Mouse (Mus musculus): Measurements from ENCODE around the gene Gstp2.

Gene Gstp2

DNA sequence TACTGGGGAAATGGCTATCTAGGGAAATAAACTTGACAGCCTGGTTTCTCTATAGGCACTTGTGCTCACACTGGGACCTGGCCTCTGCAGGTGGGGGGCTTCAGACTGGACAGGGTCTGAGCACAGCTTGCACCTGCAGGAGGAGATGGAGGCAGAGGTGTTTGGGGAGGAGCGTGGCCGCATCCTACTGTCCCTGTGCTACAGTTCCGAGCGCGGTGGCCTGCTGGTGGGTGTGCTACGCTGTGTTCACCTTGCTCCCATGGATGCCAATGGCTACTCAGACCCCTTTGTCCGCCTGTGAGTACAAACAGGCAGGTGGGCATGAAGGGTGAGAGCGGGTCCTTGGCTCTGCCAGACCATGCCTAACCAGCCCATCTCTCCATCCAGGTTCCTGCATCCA lies 39.9 kb downstream of the Gstp2 start:
- DNase-seq (ENCODE audit: low spot score) = no peak

DNA sequence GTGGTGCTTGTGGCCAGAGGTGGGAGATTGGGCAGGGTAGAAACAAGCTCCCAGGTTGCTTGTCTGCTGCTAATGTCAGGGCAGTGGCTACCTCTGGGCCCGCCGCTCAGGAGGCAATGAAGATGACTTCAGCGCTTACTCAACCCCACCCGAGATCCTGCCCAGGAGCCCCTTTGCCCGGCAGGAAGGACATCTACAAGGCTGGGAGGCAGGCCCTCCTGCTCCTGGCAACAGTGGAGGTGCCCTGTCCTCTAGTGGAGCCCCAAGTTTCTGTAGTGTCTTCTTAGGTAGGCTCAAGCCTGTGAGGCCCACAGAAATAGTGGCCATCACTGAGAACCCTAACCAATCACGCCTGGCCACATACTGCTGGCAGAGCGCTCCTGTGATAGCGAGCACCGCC lies 40.7 kb downstream of the Gstp2 start:
- no peak for DNase-seq (ENCODE audit: low spot score)

DNA sequence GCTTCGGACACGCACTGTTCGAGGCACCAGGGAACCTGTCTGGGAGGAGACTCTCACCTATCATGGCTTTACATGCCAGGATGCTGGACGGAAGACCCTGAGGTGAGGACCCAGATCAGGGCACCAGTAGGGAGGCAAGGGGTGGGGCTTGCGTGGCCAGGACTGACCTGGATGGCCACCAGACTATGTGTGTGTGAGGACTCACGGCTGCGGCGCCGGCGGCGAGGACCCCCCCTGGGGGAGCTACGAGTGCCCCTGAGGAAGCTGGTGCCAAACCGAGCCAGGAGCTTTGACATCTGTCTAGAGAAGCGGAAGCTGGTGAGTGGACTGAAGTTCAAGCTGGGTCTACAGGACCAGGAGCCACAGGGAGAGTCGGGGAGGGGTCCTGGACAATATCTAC lies 41.5 kb downstream of the Gstp2 start:
- no peak for DNase-seq (ENCODE audit: low spot score)

DNA sequence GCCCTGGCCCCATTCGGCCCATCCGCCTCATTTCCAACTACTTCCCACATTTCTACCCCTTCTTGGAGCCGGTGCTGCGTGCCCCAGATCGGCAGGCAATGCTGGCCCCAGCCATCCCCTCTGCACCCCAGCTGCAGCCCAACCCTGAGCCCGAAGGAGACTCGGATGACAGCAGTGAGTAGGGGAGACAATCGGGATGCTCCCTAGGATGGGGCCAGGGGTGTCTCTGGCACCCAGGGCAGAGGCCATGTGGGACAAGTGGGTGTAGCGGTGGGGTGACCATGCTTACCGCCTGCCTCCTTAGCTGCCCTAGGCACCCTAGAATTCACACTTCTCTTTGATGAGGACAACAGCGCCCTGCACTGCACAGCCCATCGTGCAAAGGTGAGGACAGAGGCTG lies 42.2 kb downstream of the Gstp2 start:
- no peak for DNase-seq (ENCODE audit: low spot score)

DNA sequence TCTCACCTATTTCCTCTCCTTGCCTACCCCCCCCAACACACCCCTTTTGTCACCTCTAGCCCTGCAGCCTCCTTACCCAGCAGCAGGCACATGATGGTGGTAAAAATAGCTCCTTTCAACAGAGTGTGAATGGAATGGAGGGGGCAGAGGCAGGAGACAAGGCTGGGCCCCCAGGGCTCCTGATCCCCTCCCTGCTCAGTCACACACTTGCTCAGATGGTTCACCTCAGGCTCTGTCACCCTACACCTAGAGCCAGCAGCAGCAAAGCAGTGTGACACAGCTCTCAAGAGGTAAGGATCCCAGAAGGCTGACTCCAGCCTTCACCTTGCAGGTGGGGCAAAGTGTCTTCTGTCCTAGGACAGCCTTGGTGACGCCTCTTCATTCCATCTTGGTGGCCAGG lies 42.7 kb downstream of the Gstp2 start, which contains the start of gene Doc2g:
Gene Doc2g, plus strand, starts transcription at position 202 of the 400 bp plus-strand sequence.
- DNase-seq (ENCODE audit: low spot score) = no peak

DNA sequence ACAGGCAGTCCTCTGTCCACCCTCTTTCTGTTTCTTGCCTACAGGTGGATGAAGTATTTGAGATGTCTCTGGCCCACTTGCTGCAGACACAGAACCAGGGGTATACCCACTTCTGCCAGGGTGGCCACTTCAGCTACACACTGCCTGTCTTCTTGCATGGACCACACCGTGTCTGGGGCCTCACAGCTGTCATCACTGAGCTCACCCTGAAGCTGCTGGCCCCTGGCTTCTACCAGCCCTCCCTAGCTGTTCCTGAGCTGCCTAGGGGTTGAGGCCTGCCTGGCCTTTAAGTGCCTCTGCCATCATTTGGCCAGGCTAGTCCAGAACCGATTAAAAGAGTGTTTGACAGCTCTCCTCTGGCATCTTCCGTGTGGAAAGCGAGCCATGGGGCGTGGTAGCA lies 44.1 kb downstream of the Gstp2 start:
- DNase-seq (ENCODE audit: low spot score) = no peak

DNA sequence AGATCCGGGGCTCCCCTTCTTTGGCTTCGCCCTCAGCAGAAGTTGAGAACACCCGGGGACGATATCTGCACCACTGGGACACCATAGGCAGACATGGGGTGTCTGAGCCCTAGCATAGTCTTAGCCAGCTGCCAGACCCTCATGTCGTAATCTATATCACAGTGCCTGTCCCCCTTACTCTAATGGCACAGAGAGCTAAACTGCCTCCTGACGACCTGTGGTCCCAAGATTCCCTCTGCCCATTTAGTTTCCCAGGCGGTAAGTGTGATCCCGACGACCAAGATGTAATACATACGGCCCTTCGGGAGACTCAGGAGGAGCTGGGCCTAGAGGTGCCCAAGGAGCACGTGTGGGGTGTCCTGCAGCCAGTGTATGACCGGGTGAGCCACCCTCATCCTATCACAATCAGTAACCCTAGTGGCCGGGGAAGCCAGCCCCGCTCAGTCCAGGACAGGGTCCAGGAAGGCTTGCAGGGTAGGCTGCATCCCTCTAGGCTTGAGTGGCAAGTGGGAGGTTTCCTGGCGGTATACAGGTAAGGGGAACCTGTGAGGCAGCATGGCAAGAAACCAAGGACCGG lies 44.8 kb downstream of the Gstp2 start:
- no peak for DNase-seq (ENCODE audit: low spot score)

DNA sequence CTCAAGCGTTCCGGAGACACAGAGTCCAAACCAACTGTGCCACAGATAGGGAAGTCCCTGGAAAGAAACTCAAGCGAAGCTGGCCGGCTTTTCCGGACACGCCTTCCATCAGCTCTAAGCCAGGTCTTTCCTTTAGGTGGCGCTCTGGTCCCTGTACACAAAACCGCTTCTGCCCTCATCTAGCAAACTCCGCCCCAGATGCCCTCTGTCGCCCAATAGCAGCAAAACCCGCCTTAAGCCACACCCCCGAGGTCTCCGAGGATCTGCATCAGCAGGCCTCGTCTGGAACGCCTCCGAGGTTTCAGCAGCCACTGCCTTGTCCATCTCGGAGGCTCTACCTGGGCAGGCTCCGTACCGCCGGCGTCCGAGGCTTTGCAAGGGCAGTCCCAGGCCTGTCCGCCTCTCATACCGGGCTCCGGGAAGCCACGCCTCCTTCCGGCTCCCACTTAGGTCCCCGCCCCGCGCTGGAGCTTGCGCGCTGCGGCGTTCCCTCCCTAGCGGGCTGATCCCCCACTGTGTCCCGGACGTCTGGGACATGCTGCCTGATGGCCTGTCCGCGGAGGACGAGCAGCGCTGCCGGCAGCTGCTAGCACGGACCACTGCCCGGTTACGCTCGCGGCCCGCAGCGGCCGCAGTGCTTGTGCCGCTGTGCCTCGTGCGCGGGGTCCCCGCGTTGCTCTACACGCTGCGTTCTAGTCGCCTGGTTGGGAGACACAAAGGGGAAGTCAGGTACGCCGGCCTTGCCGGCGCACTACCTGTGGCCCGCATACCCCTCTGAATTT lies 45.5 kb downstream of the Gstp2 start, which contains the start of the genes Nudt8 and Gm49405:
Gene Nudt8, plus strand, starts transcription at position 462 of the 782 bp plus-strand sequence.
Gene Gm49405, plus strand, starts transcription at position 508 of the 782 bp plus-strand sequence.
- DNase-seq (ENCODE audit: low spot score) = peak; percentile 92

DNA sequence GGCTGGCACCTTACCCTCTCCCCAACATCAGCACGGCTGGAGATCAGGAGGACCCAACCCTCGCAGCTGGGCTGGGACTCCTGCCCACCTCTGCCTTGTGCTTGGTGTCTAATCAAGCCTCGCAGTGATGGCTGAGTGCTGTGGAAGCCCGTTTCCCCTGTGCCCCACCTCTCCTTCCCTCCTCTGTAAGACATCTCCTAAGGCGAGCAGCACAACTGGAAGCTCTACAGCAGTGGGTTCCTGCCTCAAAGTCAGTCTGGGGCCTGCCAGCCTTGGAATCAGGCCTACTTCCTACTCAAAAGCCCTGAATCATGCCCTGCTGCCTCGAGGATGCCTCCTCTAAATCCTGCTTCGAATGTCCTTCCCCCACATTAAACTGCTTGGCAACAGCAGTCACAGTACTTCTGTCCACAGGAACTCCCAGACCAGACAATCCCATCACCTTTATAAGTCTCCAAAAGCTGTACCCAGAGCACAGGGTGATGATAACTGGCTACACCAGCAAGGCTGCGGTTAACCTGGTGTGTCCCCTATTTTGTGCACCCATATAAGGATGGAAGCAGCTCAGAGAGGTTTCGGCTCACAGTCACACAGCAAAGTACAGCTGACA lies 46.6 kb downstream of the Gstp2 start:
- DNase-seq (ENCODE audit: low spot score) = no peak

DNA sequence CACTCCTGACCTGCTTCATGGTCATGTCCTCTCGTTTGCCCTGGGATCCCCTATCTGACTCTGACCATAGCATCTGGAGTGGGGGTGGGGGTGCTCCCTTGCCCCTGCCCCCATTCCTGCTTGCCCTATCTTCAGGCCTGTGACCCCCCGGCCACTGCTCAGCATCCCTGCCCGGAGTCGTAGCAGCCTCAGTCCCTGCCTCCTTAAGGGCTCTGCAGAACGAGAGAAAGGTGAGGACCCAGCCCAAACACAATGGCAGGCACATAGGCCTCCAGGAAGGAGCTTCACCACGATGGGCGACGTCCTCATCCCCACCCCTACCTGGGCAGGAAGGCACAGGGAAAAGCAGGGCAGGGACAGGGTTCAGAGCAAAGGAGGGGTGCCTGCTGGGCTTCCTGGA lies 47.5 kb downstream of the Gstp2 start:
- no peak for DNase-seq (ENCODE audit: low spot score)

DNA sequence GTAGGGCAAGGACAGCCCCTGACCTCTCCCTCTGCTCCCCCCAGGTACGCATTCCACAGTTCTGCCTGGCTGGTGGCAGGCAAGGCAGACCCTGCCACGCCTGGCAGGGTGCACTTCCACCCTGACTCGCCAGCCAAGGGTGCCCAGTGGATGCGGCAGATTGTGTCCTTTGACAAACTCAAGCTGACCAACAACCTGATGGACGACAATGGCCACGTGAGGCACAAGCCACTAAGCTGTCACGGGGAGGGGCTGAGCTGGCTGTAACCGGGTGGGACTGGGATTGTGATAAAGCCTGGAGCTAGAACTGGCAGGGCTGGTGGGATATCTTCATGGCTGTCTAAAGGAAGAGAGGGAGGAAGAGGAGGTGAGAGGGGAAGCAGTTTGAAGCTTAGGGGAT lies 48.6 kb downstream of the Gstp2 start:
- DNase-seq (ENCODE audit: low spot score) = no peak

DNA sequence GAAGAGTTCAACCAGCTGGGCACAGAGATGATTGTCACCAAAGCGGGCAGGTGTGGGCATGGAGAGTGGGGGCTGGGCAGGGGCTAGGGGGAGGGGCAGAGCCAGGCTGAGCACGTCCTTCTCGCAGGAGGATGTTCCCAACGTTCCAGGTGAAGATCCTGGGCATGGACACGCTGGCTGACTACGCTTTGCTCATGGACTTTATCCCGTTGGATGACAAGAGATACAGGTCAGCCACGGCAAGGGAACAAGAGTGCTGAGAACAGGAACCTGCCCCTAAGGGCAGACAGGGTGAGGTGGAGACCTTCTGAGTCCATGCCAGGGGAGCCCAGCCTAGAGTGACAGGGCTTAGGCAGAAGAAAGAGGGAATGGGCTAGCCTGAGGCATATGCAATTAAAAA lies 49.1 kb downstream of the Gstp2 start:
- DNase-seq (ENCODE audit: low spot score) = no peak

DNA sequence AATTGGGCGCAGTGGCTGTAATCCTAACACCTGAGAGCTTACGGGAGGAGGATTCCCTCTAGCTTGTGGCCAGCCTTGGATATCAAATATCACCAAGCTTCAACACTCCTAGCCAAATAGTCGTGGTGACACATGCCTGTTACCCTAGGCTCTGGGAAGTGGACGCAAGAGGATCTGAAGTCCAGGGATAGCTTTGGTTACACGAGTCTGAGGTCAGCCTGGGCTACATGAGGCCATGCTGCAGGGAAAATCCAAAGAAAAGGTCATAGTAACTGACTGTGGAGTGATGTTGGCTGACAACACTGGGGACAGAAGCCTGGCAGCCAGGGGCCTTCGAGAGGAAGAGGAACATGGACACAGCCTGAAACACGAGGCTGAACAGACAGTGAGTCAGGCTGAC lies 49.7 kb downstream of the Gstp2 start:
- no peak for DNase-seq (ENCODE audit: low spot score)

DNA sequence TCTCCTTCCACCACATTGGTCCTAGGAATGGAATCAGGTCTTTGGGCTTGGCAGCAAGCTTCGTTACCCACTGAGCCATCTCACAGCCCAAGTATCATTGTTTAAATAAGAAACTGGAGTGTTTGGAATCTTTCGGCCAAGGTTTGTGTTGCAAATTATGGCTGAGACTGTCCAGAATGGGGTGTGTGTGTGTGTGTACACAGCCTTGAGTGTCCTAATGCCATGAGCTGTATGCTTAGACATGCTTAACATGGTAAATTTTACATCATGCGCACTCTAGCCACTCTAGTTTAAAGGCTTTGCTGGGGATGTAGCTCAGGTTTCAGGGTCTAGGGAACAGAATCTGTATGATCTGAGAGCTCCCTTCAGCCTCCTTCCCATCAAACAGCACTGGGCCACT lies 50.3 kb downstream of the Gstp2 start:
- DNase-seq (ENCODE audit: low spot score) = no peak

DNA sequence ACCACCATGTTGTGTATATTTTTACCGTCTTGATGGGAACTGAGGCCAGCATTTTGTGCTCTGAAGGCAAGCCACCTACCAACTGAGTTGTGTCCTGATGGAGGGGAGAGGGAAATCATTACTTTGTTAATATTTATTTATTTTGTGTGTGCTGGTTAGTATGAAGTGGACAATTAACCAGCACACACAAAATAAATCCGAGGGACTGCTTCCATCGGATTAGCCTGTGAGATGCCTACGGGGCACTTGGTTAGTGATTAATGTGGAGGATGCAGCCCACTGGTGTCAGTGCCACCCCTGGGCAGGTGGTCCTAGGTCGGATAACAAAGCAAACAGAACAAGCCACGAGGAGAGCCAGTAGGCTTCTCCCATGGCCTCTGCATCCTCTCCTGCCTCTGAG lies 50.9 kb downstream of the Gstp2 start:
- DNase-seq (ENCODE audit: low spot score) = no peak

DNA sequence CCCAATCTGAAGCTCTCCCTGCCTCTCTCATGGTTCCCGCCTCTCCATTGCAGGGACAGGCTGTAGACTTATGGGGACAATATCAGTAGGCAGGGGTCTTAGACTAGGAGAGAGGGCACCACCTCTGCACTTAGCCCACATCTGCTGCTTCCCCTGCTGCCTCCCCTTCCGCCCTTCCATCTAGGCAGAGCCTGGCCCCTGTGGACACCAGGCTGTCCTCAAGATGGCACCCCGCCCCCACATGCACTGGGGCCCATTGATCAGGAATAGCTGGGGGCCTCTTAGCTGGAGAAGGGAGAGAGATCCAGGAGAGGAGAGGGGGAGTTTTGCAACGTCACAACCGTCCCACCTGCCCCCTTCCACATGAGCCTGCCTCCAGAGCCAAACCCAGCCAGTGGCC lies 53.4 kb downstream of the Gstp2 start, which contains the start of gene Tbx10:
Gene Tbx10, plus strand, starts transcription at position 337 of the 400 bp plus-strand sequence.
- no peak for DNase-seq (ENCODE audit: low spot score)

DNA sequence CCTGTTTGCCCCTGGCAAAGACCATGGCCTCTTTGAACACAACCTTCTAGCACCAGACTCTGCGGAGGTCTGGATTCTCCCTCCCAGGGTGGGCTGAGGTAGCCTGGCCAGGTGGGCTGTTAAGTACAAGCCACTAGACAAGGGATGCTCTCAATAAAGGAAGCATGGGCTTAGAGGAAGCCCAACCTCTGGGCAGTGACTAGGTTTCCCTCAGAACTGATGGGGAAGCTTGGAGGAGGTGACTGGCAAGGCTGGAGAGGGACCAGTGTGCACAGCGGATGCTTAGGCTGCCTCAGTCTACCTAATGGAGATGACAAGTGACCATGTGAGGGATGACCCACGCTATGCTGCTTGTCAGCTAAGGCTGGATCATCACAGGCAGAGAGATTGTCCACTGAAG lies 53.9 kb downstream of the Gstp2 start:
- no peak for DNase-seq (ENCODE audit: low spot score)

DNA sequence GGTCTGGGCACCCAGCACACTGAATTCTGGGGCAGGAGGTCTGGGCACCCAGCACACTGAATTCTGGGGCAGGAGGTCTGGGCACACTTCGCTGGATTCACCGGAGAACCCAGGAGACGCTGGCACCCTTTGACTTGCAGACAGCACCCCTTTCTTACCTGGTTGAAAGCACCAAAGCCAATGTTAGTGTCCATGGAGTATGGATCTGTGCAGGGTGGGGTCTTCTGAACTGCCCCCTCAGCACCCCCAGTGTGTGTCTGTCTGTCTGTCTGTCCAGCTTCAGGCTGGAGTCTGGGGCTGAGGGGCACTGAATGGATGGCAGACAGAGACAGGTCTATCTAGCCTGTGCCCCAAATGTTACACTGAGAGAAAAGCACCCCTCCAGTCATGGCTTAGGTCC lies 54.3 kb downstream of the Gstp2 start:
- DNase-seq (ENCODE audit: low spot score) = no peak

DNA sequence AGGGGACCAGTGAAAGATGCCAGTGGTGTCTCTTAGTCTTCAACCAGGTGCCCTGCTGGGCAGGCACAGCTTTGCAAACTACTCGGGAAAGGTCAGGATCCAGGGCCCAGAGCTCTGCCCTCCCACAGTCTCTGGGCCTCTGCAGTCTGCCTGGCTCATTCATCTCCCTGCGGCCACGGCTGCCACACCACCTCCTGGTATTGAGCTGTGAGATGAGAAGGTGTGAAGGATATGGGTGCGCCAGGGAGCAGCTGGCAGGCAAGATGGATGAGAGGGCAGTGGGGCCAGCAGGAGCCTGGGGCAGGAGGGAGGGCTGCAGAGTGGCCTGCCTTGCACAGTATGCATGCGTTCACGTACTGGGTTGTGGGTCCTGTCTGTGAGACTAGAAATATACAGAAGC lies 55.0 kb downstream of the Gstp2 start:
- DNase-seq (ENCODE audit: low spot score) = no peak
